Mouse (Mus musculus) intestine, embryonic 16.5 days (tissue): Measurements from ENCODE around the gene Gm3285. TPM values are rescaled to one million over a fixed set of nuclear protein-coding genes. Genes with fewer than 3 reads are reported as not detected.

Source experiments
- ATAC-seq: fragments of 200-750 bp; cut with Nextera tagmentation; 2 replicates; pipeline ENCODE4 v1.8.0; 2017; ENCODE audit warnings: moderate TSS enrichment, moderate library complexity
- H3K27ac ChIP-seq: fragments of 300-500 bp; sonication (generic); 2 replicates; pipeline ENCODE4 v1.5.1; 2014; ENCODE audit warnings: mild to moderate bottlenecking, low read length
- H3K27me3 ChIP-seq: fragments of 300-500 bp; sonication (generic); replicated peaks from 2 replicates; pipeline ENCODE4 v1.6.1; 2014; ENCODE audit warnings: low read length, control low read depth, mixed read lengths; ENCODE audit not compliant: control insufficient read depth, insufficient read depth
- H3K36me3 ChIP-seq: fragments of 300-500 bp; sonication (generic); 2 replicates; pipeline ENCODE4 v1.6.1; 2014; ENCODE audit warnings: low read length, control low read depth; ENCODE audit not compliant: control insufficient read depth, insufficient read depth
- H3K4me1 ChIP-seq: fragments of 300-500 bp; sonication (generic); 2 replicates; pipeline ENCODE4 v1.6.1; 2014; ENCODE audit warnings: low read length, control low read depth, mixed read lengths; ENCODE audit not compliant: control insufficient read depth, insufficient read depth
- H3K4me2 ChIP-seq: fragments of 300-500 bp; sonication (generic); 2 replicates; pipeline ENCODE4 v1.6.1; 2014; ENCODE audit warnings: low read depth, low read length, control low read depth
- H3K4me3 ChIP-seq: fragments of 300-500 bp; sonication (generic); 2 replicates; pipeline ENCODE4 v1.5.1; 2014; ENCODE audit warnings: mild to moderate bottlenecking, low read length
- H3K9ac ChIP-seq: fragments of 300-500 bp; sonication (generic); 2 replicates; pipeline ENCODE4 v1.6.1; 2014; ENCODE audit warnings: low read depth, low read length
- H3K9me3 ChIP-seq: fragments of 300-500 bp; sonication (generic); 2 replicates; pipeline ENCODE4 v1.6.1; 2016; ENCODE audit warnings: low read length, control low read depth; ENCODE audit not compliant: control insufficient read depth
- WGBS: fragments of 180-500 bp; shearing (Covaris S2); extraction: QIAGEN DNeasy Blood & Tissue Kit; methylation state at CpG from one replicate; pipeline ENCODE4 v1.1.7; 2014; 5-methylcytosine and 5-hydroxymethylcytosine counted together
- polyA plus RNA-seq: library from polyadenylated mRNA; unstranded; fragments of >200 nt; fragmentation: Nextera tagmentation; extraction: Ambion mirVana; gene quantifications from 2 replicates; pipeline ENCODE4 v1.2.1, GENCODE M21; 2015

The Gm3285 gene
- polyA plus RNA-seq, 1 experiment from 2014 or later, result not detected

DNA sequence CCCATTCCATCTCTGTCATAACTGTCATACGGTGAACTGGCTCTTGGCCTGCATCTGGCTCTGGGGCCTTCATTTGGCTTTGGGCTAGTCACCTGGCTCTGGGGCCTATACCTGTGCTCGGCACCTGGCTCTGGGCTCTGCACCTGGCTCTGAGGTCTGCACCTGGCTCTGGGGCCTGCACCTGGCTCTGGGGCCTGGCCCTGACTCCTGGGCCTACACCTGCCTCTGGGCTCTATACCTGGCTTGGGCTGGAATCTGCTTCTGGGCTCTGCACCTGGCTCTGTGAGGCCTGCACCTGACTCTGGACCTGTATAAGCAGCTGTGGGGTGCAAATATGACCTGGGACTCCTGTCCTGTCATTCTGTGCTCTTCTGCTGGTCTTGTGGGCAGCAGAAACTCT, 14.2 kb upstream of the Gm3285 start:
- no peaks in the 10 kb centered on the region for H3K36me3 ChIP-seq
- H3K4me3 ChIP-seq, result no peak overlapping the region
- peak; percentile 58 for ATAC-seq
- H3K9me3 ChIP-seq, result peaks cover 10% of the 10 kb centered on the region
- 73% methylated on average over 2 of the region's 2 CpGs for WGBS
- no peak overlapping the region for H3K27ac ChIP-seq
- H3K9ac ChIP-seq, result no peak overlapping the region
- H3K4me2 ChIP-seq, result no peak overlapping the region
- H3K27me3 ChIP-seq, result no peaks in the 10 kb centered on the region
- H3K4me1 ChIP-seq, result no peaks in the 10 kb centered on the region

DNA sequence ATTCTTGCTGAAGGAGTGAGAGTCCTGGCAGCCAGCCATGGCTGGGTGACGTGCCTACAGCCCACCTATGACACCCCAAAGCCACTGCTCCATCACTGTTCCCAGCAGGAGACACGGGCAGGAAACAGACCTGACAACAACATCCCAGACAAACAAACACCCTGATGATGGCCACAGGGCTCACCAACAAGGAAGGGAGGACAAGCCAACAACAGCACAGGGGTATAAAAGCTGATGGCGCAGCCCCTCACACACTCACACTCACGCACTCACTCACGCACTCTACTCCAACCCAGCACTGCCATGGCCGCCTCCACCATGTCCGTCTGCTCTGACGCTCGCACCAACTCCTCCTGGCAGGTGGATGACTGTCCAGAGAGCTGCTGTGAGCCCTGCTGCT, 9.2 kb upstream of the Gm3285 start, which contains the start of gene Gm10318:
TSS of gene Gm10318 (plus strand) at position 301 of the 400 bp plus-strand sequence.
- no peaks in the 10 kb centered on the region for H3K27me3 ChIP-seq
- WGBS, result 60% methylated on average over 9 of the region's 9 CpGs
- no peak within 1 kb of the TSS for H3K4me2 ChIP-seq
- H3K4me1 ChIP-seq, result no peaks in the 10 kb centered on the region
- no peak within 1 kb of the TSS for H3K27ac ChIP-seq
- no peak within 1 kb of the TSS for H3K4me3 ChIP-seq
- H3K9me3 ChIP-seq, result no peaks in the 10 kb centered on the region
- H3K36me3 ChIP-seq, result no peaks in the 10 kb centered on the region
- no peak within 1 kb of the TSS for H3K9ac ChIP-seq
- ATAC-seq, result no peak

DNA sequence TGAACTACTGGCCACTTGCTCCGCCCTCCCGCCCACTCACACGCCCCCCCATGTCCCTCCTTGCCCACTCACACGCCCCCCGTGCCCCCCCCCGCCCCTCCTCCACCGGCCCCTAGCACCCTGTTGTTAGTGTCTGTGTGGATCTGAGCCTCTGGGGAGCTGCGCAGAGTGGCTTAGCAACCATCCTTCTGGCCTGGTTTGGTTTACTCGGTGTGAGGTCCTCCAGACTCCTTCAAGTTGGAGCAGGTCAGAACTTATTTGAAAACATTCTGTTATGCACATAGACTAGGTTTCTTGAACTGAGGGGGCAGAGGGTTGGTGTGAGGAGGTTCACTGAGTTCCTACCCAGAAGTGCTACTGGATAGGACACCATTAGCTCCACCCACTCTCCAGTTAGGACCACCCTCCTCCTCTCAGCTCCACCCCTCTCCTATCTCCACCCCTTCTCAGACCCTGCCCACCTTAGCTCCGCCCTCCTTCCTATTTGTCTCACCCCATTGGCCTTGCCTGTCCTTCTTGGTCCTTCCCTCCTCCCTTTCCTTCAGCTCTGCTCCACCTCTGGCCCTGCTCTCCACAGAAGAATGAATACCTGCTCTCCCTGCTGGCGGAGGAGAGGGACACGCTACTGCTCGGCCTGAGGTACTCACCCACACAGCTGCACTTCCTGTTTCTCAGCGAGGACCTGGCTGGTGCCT, 2.4 kb downstream of the Gm3285 start:
- Histone ChIP-seq H3K4me2 (peak overlapping the region; percentile 51), H3K36me3 (no peaks in the 10 kb centered on the region), H3K4me3 (peak overlapping the region; percentile 35), H3K27ac (no peak overlapping the region), H3K9ac (peak overlapping the region; percentile 52), H3K4me1 (0 out of 2 replicates have a peak, but pooled peaks cover 2% of the 10 kb centered on the region), H3K27me3 (no peaks in the 10 kb centered on the region), H3K9me3 (no peaks in the 10 kb centered on the region)
- ATAC-seq, result peak; percentile 97
- WGBS, result 26% methylated on average over 14 of the region's 14 CpGs

DNA sequence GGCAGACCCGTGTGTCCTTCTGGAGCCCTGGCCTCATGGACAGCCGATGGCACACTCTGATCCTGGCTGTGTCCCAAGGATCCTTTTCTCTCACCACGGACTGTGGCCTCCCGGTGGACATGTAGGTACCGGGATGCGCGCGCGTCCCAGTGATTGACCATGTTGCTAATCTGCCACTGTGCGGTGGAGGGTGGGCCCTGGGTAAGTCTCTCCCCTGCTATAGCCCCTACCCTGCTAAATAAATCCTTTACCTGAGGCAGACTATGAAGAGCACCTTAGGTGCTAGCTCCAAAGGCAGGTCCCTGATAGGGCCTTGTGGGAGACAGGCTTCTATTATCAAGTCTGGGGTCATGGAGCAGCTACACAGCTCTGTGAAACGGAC, 3.0 kb downstream of the Gm3285 start:
- Histone ChIP-seq H3K9ac (peak overlapping the region; percentile 52), H3K27me3 (no peaks in the 10 kb centered on the region), H3K9me3 (no peaks in the 10 kb centered on the region), H3K4me2 (peak overlapping the region; percentile 51), H3K27ac (no peak overlapping the region), H3K4me3 (peak overlapping the region; percentile 35), H3K36me3 (no peaks in the 10 kb centered on the region), H3K4me1 (0 out of 2 replicates have a peak, but pooled peaks cover 2% of the 10 kb centered on the region)
- 29% methylated on average over 11 of the region's 11 CpGs for WGBS
- ATAC-seq, result no peak; the same call in 1 of the 2 replicates

- no peaks in the 10 kb centered on the region for H3K9me3 ChIP-seq
- 0 out of 2 replicates have a peak, but pooled peaks cover 2% of the 10 kb centered on the region for H3K4me1 ChIP-seq
- 6% methylated on average over 1 of the region's 1 CpGs for WGBS
- H3K36me3 ChIP-seq, result no peaks in the 10 kb centered on the region
- no peak overlapping the region for H3K4me2 ChIP-seq
- no peak overlapping the region for H3K27ac ChIP-seq
- no peak overlapping the region for H3K9ac ChIP-seq
- H3K4me3 ChIP-seq, result no peak overlapping the region
- no peak for ATAC-seq
- H3K27me3 ChIP-seq, result no peaks in the 10 kb centered on the region
Measured at GRCm38 (mm10) chr10:77867546-77867945, 5.8 kb downstream of the Gm3285 start.

DNA sequence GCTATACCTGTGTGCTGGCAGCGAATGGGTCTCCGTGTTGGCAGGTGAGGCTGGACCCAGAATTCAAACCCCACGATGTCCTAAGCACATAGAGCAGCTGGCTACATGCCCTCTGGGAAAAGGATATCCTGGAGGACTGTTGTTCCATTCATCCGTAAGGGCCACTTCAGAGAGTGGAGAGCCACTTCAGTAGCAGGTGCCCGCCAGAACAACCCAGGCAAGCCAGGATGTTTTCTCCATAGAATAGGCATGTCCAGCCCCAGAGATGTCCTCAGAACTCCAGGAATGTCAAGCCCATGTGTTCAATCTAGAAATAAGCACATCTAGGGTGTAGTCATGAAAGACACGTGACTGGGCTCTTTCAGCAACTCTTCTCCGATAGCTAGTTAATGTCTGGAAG, 7.9 kb downstream of the Gm3285 start:
- no peaks in the 10 kb centered on the region for H3K9me3 ChIP-seq
- no peak overlapping the region for H3K4me2 ChIP-seq
- no peaks in the 10 kb centered on the region for H3K36me3 ChIP-seq
- 0 out of 2 replicates have a peak, but pooled peaks cover 2% of the 10 kb centered on the region for H3K4me1 ChIP-seq
- 82% methylated on average over 7 of the region's 7 CpGs for WGBS
- H3K27ac ChIP-seq, result no peak overlapping the region
- ATAC-seq, result no peak
- H3K27me3 ChIP-seq, result no peaks in the 10 kb centered on the region
- H3K4me3 ChIP-seq, result no peak overlapping the region
- H3K9ac ChIP-seq, result no peak overlapping the region

DNA sequence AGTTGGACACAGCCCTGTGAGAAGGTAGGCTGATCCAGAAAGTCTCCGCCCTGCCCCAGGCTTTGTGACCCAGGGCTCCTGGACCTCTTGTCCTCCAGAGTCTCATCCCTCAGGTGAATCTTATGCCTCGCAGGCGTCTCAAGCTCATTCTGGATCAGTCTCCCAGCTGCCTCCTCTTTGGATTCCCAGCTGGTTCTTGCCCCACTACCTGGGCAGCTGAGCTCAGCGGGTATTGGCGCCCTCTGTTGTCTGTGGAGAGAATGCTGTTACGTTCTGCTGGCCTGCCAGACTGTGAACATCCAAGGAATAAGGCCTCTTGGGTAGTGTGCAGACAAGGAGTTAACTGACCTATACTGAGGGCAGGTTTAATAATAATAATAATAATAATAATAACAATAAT, 17.2 kb downstream of the Gm3285 start:
- WGBS, result 66% methylated on average over 6 of the region's 6 CpGs
- H3K9ac ChIP-seq, result no peak overlapping the region
- no peaks in the 10 kb centered on the region for H3K9me3 ChIP-seq
- no peaks in the 10 kb centered on the region for H3K36me3 ChIP-seq
- ATAC-seq, result no peak
- H3K27ac ChIP-seq, result no peak overlapping the region
- no peaks in the 10 kb centered on the region for H3K4me1 ChIP-seq
- no peaks in the 10 kb centered on the region for H3K27me3 ChIP-seq
- no peak overlapping the region for H3K4me2 ChIP-seq
- no peak overlapping the region for H3K4me3 ChIP-seq

- WGBS, result 73% methylated on average over 3 of the region's 3 CpGs
- Histone ChIP-seq H3K9ac (no peak overlapping the region), H3K27me3 (no peaks in the 10 kb centered on the region), H3K4me3 (no peak overlapping the region), H3K4me2 (no peak overlapping the region), H3K27ac (no peak overlapping the region), H3K4me1 (no peaks in the 10 kb centered on the region), H3K9me3 (no peaks in the 10 kb centered on the region), H3K36me3 (no peaks in the 10 kb centered on the region)
- no peak for ATAC-seq
Measured at GRCm38 (mm10) chr10:77880305-77880704, 18.5 kb downstream of the Gm3285 start.

- H3K27ac ChIP-seq, result no peak overlapping the region
- no peak overlapping the region for H3K4me3 ChIP-seq
- no peak overlapping the region for H3K9ac ChIP-seq
- no peak for ATAC-seq
- WGBS, result 85% methylated on average over 5 of the region's 5 CpGs
- no peaks in the 10 kb centered on the region for H3K36me3 ChIP-seq
- H3K9me3 ChIP-seq, result no peaks in the 10 kb centered on the region
- no peaks in the 10 kb centered on the region for H3K4me1 ChIP-seq
- no peaks in the 10 kb centered on the region for H3K27me3 ChIP-seq
- no peak overlapping the region for H3K4me2 ChIP-seq
Measured at GRCm38 (mm10) chr10:77882553-77882952, 20.8 kb downstream of the Gm3285 start.
